Mouse (Mus musculus): ENCODE data around the gene Rai1. TPM values are rescaled to one million over a fixed set of nuclear protein-coding genes. Genes with fewer than 3 reads are reported as not detected.

Rai1 gene
- polyA plus RNA-seq, 2 experiments: 4.5 to 7.2 TPM

GRCm38 (mm10) chr11:60140586-60141284, 35.9 kb downstream of the Rai1 start:
- Histone ChIP-seq H3K9me3 (ENCODE audit: control insufficient read depth, low read length) (no peaks in the 10 kb centered on the region), H3K9ac (replicated peaks) (no peak overlapping the region), H3K4me2 (ENCODE audit: low read depth) (peak overlapping the region; percentile 48), H3K36me3 (replicated peaks; ENCODE audit: control insufficient read depth, insufficient read depth, low read depth) (no peaks in the 10 kb centered on the region; the same call in 1 of the 2 replicates), H3K4me3 (ENCODE audit: insufficient read depth in 1 of 2, low read depth in 2 of 2, low read length in 2 of 2) (peak overlapping the region; percentile 36 to 53), H3K4me1 (replicated peaks; ENCODE audit: control insufficient read depth in 2 of 2, insufficient read depth in 2 of 2, low read length in 1 of 2) (peaks cover 0 to 22% of the 10 kb centered on the region in 2 experiments; a peak in 3 of 4 replicates), H3K27me3 (ENCODE audit: control insufficient read depth, insufficient read depth, low read length) (peaks cover 3% of the 10 kb centered on the region), H3K27ac (no peak overlapping the region)
- ATAC-seq (ENCODE audit: insufficient read depth) (no peak), DNase-seq (ENCODE audit: low read depth in 3 of 3, low spot score in 3 of 3) (no peak)
- 27% methylated on average over 27 of the region's 32 CpGs for WGBS (ENCODE audit: insufficient replicate concordance)
- TF ChIP-seq EP300 (IDR thresholded peaks at IDR 0.05; ENCODE audit: low read depth) (no peak), CTCF (IDR thresholded peaks at IDR 0.05; ENCODE audit: low read depth) (no peak)

GRCm38 (mm10) chr11:60141285-60141608, 36.4 kb downstream of the Rai1 start:
- peaks cover 3% of the 10 kb centered on the region for H3K27me3 ChIP-seq (ENCODE audit: control insufficient read depth, insufficient read depth, low read length)
- H3K36me3 ChIP-seq (replicated peaks; ENCODE audit: control insufficient read depth, insufficient read depth, low read depth): no peaks in the 10 kb centered on the region; the same call in 1 of the 2 replicates
- H3K9me3 ChIP-seq (ENCODE audit: control insufficient read depth, low read length): no peaks in the 10 kb centered on the region
- no peak for ATAC-seq (ENCODE audit: insufficient read depth)
- 52% methylated on average over 7 of the region's 7 CpGs for WGBS (ENCODE audit: insufficient replicate concordance)
- no peak for DNase-seq (ENCODE audit: low read depth in 3 of 3, low spot score in 3 of 3)
- TF ChIP-seq EP300 (IDR thresholded peaks at IDR 0.05; ENCODE audit: low read depth): no peak
- TF ChIP-seq CTCF (IDR thresholded peaks at IDR 0.05; ENCODE audit: low read depth): no peak
- H3K4me2 ChIP-seq (ENCODE audit: low read depth): peak overlapping the region; percentile 24; the same call in 1 of the 2 replicates
- no peak overlapping the region for H3K4me3 ChIP-seq (ENCODE audit: insufficient read depth in 1 of 2, low read depth in 2 of 2, low read length in 2 of 2)
- H3K4me1 ChIP-seq (replicated peaks; ENCODE audit: control insufficient read depth in 2 of 2, insufficient read depth in 2 of 2, low read length in 1 of 2): peaks cover 0 to 22% of the 10 kb centered on the region in 2 experiments; a peak in 3 of 4 replicates
- H3K9ac ChIP-seq (replicated peaks): no peak overlapping the region
- no peak overlapping the region for H3K27ac ChIP-seq

- H3K27ac ChIP-seq: no peak overlapping the region
- peaks cover 3% of the 10 kb centered on the region for H3K27me3 ChIP-seq (ENCODE audit: control insufficient read depth, insufficient read depth, low read length)
- H3K4me1 ChIP-seq (replicated peaks; ENCODE audit: control insufficient read depth in 2 of 2, insufficient read depth in 2 of 2, low read length in 1 of 2): peaks cover 0 to 22% of the 10 kb centered on the region in 2 experiments; a peak in 3 of 4 replicates
- DNase-seq (ENCODE audit: low read depth in 3 of 3, low spot score in 3 of 3) (no peak), ATAC-seq (ENCODE audit: insufficient read depth) (no peak)
- H3K4me3 ChIP-seq (ENCODE audit: insufficient read depth in 1 of 2, low read depth in 2 of 2, low read length in 2 of 2): no peak overlapping the region
- WGBS (ENCODE audit: insufficient replicate concordance): 53% methylated on average over 4 of the region's 4 CpGs
- H3K9ac ChIP-seq (replicated peaks): no peak overlapping the region
- no peaks in the 10 kb centered on the region for H3K9me3 ChIP-seq (ENCODE audit: control insufficient read depth, low read length)
- TF ChIP-seq EP300 (IDR thresholded peaks at IDR 0.05; ENCODE audit: low read depth): no peak
- TF ChIP-seq CTCF (IDR thresholded peaks at IDR 0.05; ENCODE audit: low read depth): no peak
- no peaks in the 10 kb centered on the region; the same call in 1 of the 2 replicates for H3K36me3 ChIP-seq (replicated peaks; ENCODE audit: control insufficient read depth, insufficient read depth, low read depth)
- no peak overlapping the region for H3K4me2 ChIP-seq (ENCODE audit: low read depth)
Observed at GRCm38 (mm10) chr11:60143086-60143485, 38.3 kb downstream of the Rai1 start.

GRCm38 (mm10) chr11:60146170-60146569, 41.4 kb downstream of the Rai1 start:
- no peaks in the 10 kb centered on the region for H3K9me3 ChIP-seq (ENCODE audit: control insufficient read depth, low read length)
- H3K27me3 ChIP-seq (ENCODE audit: control insufficient read depth, insufficient read depth, low read length): no peaks in the 10 kb centered on the region
- TF ChIP-seq CTCF (IDR thresholded peaks at IDR 0.05; ENCODE audit: low read depth) (no peak), EP300 (IDR thresholded peaks at IDR 0.05; ENCODE audit: low read depth) (no peak)
- no peak overlapping the region for H3K4me3 ChIP-seq (ENCODE audit: insufficient read depth in 1 of 2, low read depth in 2 of 2, low read length in 2 of 2)
- peaks cover 0 to 15% of the 10 kb centered on the region in 2 experiments; a peak in 3 of 4 replicates for H3K4me1 ChIP-seq (replicated peaks; ENCODE audit: control insufficient read depth in 2 of 2, insufficient read depth in 2 of 2, low read length in 1 of 2)
- no peak overlapping the region for H3K9ac ChIP-seq (replicated peaks)
- no peak overlapping the region for H3K27ac ChIP-seq
- H3K36me3 ChIP-seq (replicated peaks; ENCODE audit: control insufficient read depth, insufficient read depth, low read depth): no peaks in the 10 kb centered on the region; the same call in 1 of the 2 replicates
- WGBS (ENCODE audit: insufficient replicate concordance): 69% methylated on average over 4 of the region's 4 CpGs
- H3K4me2 ChIP-seq (ENCODE audit: low read depth): no peak overlapping the region
- no peak for ATAC-seq (ENCODE audit: insufficient read depth)
- DNase-seq (ENCODE audit: low read depth in 3 of 3, low spot score in 3 of 3): no peak

- no peak overlapping the region for H3K4me2 ChIP-seq (ENCODE audit: low read depth)
- peaks cover 0 to 3% of the 10 kb centered on the region in 2 experiments; a peak in 2 of 4 replicates for H3K4me1 ChIP-seq (replicated peaks; ENCODE audit: control insufficient read depth in 2 of 2, insufficient read depth in 2 of 2, low read length in 1 of 2)
- 66% methylated on average over 5 of the region's 5 CpGs for WGBS (ENCODE audit: insufficient replicate concordance)
- DNase-seq (ENCODE audit: low read depth in 3 of 3, low spot score in 3 of 3) (no peak), ATAC-seq (ENCODE audit: insufficient read depth) (no peak)
- no peaks in the 10 kb centered on the region for H3K27me3 ChIP-seq (ENCODE audit: control insufficient read depth, insufficient read depth, low read length)
- H3K9ac ChIP-seq (replicated peaks): no peak overlapping the region
- no peak overlapping the region for H3K4me3 ChIP-seq (ENCODE audit: insufficient read depth in 1 of 2, low read depth in 2 of 2, low read length in 2 of 2)
- no peaks in the 10 kb centered on the region for H3K9me3 ChIP-seq (ENCODE audit: control insufficient read depth, low read length)
- H3K36me3 ChIP-seq (replicated peaks; ENCODE audit: control insufficient read depth, insufficient read depth, low read depth): no peaks in the 10 kb centered on the region; the same call in 1 of the 2 replicates
- H3K27ac ChIP-seq: no peak overlapping the region
- TF ChIP-seq CTCF (IDR thresholded peaks at IDR 0.05; ENCODE audit: low read depth) (no peak), EP300 (IDR thresholded peaks at IDR 0.05; ENCODE audit: low read depth) (no peak)
Observed at GRCm38 (mm10) chr11:60148591-60148990, 43.8 kb downstream of the Rai1 start.
